8 mouse cellular contexts compared by ENCODE assay signal in the genomic region with DNA sequence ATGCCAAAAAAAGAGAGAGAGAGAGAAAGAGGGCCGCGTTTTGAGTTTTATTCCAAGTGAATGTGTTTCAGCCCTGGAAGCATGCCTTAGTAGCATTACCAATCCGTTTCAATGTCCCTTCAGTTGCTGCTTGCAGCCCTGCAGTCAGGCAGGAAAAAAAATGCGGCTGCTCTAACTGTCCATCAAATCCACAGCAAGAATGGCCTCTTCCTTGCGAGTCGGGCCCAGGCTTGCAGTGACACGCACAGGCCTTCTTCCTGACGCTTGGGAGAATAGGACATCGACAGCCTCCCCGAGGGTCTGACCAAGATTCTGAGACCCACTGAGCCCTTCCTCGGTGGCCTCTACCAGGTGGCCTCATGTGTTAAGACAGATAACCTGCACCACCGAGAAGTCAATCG. TPM values are rescaled to one million over a fixed set of nuclear protein-coding genes. Genes with fewer than 3 reads are reported as not detected.
DNase-seq lines count a peak whose midpoint lies in the region; ATAC-seq lines count a peak whose summit lies in the region.

No protein-coding gene starts in this region.

- intact Hi-C loops in heart, postnatal 10 days (cut with DNase I) = loop anchor here (5.0 kb wide), 1 partner anchor 44 kb away; no protein-coding TSS in a partner anchor

- peaks cover 64% of the 10 kb centered on the region for H3K4me1 ChIP-seq in midbrain, embryonic 10.5 days

- peak overlapping the region; percentile 77 for H3K4me3 ChIP-seq in midbrain, embryonic 10.5 days

- peaks cover 69% of the 10 kb centered on the region for H3K27me3 ChIP-seq in midbrain, embryonic 10.5 days (ENCODE audit: low read depth, poor library complexity, severe bottlenecking)

- peak overlapping the region; percentile 92 for H3K27ac ChIP-seq in midbrain, embryonic 10.5 days (replicated peaks)

- DNase-seq in layer of hippocampus, adult 9-11 months = peak; percentile 20
- DNase-seq in layer of hippocampus, adult 9-10 months (ENCODE audit: low spot score) = no peak
- peak; percentile 63 for DNase-seq in embryo, embryonic 10 days (ENCODE audit: low spot score)
- DNase-seq in heart, postnatal 10 days = peak; percentile 27 to 31
- peak; percentile 68 for DNase-seq in midbrain, embryonic 10.5 days (ENCODE audit: low spot score)
- no peak for DNase-seq in ovary, postnatal 10 days (ENCODE audit: low spot score)
- DNase-seq in gastrocnemius, postnatal 4 days (ENCODE audit: low spot score in 2 of 2) = no peak

- WGBS in midbrain, embryonic 10.5 days = 1% methylated on average over 13 of the region's 13 CpGs

- H3K36me3 ChIP-seq in midbrain, embryonic 10.5 days = 0 out of 2 replicates have a peak, but pooled peaks cover 4% of the 10 kb centered on the region

- H3K9me3 ChIP-seq in midbrain, embryonic 10.5 days (replicated peaks) = no peaks in the 10 kb centered on the region

- no peak for ATAC-seq in erythroblast, adult 5-6 weeks (replicated peaks; ENCODE audit: low FRiP score, poor library complexity, severe bottlenecking)

RNA-seq across cellular contexts. Expression of gene Shc3, which starts 0.7 kb away (rescaled TPM):
- total RNA-seq in heart, postnatal 10 days (2021) = 1 to 10 TPM; 3.7 to 3.8 TPM
- polyA plus RNA-seq in midbrain, embryonic 10.5 days (2016; fragmentation: Nextera tagmentation; extraction: Ambion mirVana) = 2.8 and 3.6 TPM in 2 replicates
- not detected in 2 replicates for total RNA-seq in erythroblast, adult 5-6 weeks (2015; ENCODE audit: low replicate concordance)
- not detected in 2 replicates for total RNA-seq in erythroblast, adult 5-6 weeks (2017; ENCODE audit: low replicate concordance)
- 1 to 10 TPM; 3.8 to 3.9 TPM for total RNA-seq in gastrocnemius, postnatal 4 days (2021)

Comparison
In these comparisons a context has a peak if more than half of its experiments do, and no peak if none do; other contexts are left out.
1. DNase-seq: peak in layer of hippocampus, adult 9-11 months (single experiment), embryo, embryonic 10 days (single experiment), heart, postnatal 10 days (2 of 2) and midbrain, embryonic 10.5 days (single experiment); none in layer of hippocampus, adult 9-10 months (single experiment), ovary, postnatal 10 days (single experiment) and gastrocnemius, postnatal 4 days (0 of 2).
2. RNA of gene Shc3, which starts 0.7 kb away (total RNA-seq): 3.8 to 3.9 TPM in gastrocnemius, postnatal 4 days and 3.7 to 3.8 TPM in heart, postnatal 10 days; not detected in erythroblast, adult 5-6 weeks; every median in the first group is over 4 times any median in the second.